Mouse (Mus musculus) MEL-GATA-1-ER (cell line): ENCODE measurements at regions not wholly inside any gene's neighbourhood (a gene's known extent, or its start where the extent isn't known, plus 50 kb on each side); places are given as distances from the start of the nearest gene placed in this dataset.

Source experiments
- DNase-seq: peaks from one replicate; pipeline ENCODE4 v3.0.0-alpha.2; 2012; ENCODE audit warnings: low read depth; ENCODE audit errors: extremely low read depth

DNA sequence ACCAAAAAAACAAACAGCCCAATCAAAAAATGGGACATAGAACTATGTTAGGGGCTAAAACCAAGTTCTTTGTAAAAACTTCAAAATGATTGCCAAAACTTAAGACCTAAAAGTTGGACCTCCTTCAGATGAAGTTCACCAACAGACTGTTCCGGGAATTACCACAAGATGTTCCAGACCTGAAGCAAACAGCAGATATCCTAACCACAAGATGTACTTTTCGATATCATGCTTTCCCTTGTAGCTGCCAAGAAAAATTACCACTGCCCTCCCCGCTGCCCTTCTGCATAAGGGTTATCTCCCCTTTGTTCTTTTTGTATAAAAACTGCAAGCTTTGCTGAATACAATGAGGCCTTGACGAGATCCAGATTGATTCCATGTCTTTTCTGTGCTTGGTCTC is 214.0 kb upstream of the Ube2dnl1 start:
- no peak for DNase-seq

DNA sequence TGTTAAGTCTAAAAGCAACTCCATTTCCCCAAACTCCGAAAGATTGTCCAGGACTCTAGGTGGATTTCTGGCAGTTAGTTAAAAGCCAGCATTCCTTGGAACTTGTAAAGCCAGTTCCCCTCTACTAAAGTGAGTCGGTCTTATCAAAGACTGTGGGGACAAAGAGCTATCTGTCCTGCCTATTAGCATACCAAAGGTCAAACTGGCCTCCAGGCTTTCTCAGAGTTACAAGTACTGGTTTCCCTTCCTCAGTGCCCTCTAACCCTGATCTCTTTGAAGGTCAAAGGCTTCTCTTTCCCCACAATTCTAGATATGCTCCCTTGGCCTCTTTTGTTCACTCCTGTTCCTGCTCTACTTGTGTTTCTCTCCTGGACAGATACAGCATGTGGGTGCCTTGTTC is 210.3 kb upstream of the Ube2dnl1 start:
- DNase-seq: no peak

DNA sequence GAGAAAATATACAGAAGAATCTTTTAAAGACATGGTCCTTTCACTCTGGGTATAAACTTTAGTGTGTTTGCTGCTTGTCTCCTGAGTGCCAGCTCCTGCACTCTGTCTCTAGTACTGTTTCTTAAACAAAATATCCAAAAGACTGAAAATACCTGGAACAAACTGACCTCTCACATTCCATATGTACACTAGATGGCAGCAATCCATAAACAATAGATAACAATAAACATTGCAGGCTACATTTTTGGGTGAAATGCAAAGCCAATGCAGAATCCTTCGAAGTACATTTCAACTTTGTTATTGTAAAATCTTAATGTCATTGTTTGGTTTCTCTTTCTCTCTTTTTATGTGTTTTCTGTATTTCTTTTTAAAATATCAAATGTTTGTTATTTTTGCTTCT is 176.6 kb upstream of the Ube2dnl1 start:
- DNase-seq: peak; percentile 9
